8 mouse cellular contexts compared by ENCODE assay signal in genomic region chr2:34530042-34530441, GRCm38 (mm10).
A peak's percentile ranks its signal among the peaks of the same experiment; 100 is the strongest.
DNase-seq lines count a peak whose midpoint lies in the region; ATAC-seq and TF ChIP-seq lines count a peak whose summit lies in the region.
"Had no signal": no experiment of that assay in that cellular context is flagged by ENCODE, and none has a peak within 500 bp of the region (broad histone marks: within the 10 kb centered on the region; RNA-seq: fewer than 3 reads in every experiment).

No protein-coding gene starts in this region.

- H3K36me3 ChIP-seq in midbrain, embryonic 11.5 days (ENCODE audit: control insufficient read depth, insufficient read depth, low read length): no peaks in the 10 kb centered on the region

- no peak overlapping the region for H3K9ac ChIP-seq in midbrain, embryonic 11.5 days (ENCODE audit: low read length)

- H3K4me3 ChIP-seq in midbrain, embryonic 11.5 days (ENCODE audit: low read depth, low read length): no peak overlapping the region

- H3K4me2 ChIP-seq in midbrain, embryonic 11.5 days: no peak overlapping the region

- WGBS in midbrain, embryonic 11.5 days: 20% methylated on average over 3 of the region's 3 CpGs

- TF ChIP-seq POLR2A in brain, embryonic 14.5 days (IDR thresholded peaks at IDR 0.05; ENCODE audit: borderline replicate concordance, extremely low read depth, insufficient read depth, insufficient read length, poor library complexity, severe bottlenecking): no peak

- peak; percentile 24 to 43 for DNase-seq in kidney, postnatal 4 days
- DNase-seq in kidney, adult 18-20 months: no peak
- peak; percentile 20 for DNase-seq in MN1 (ENCODE audit: low spot score)
- DNase-seq in brain, embryonic 14.5 days (ENCODE audit: low read depth): peak; percentile 71
- DNase-seq in midbrain, embryonic 11.5 days (ENCODE audit: low spot score, missing footprints): peak; percentile 84
- DNase-seq in ovary, adult 18-20 months (ENCODE audit: low spot score): no peak
- no peak for DNase-seq in urinary bladder, postnatal 10 days (ENCODE audit: low spot score)

- no peaks in the 10 kb centered on the region for H3K4me1 ChIP-seq in midbrain, embryonic 11.5 days (ENCODE audit: control insufficient read depth, insufficient read depth, low read length)

- ATAC-seq in midbrain, embryonic 11.5 days (ENCODE audit: low FRiP score): no peak

- no peaks in the 10 kb centered on the region for H3K9me3 ChIP-seq in midbrain, embryonic 11.5 days (ENCODE audit: control insufficient read depth, low read length)

- peak; percentile 54; the same call in 1 of the 2 replicates for TF ChIP-seq CTCF in brain, embryonic 14.5 days (IDR thresholded peaks at IDR 0.05; ENCODE audit: borderline replicate concordance, extremely low read depth, insufficient read depth, insufficient read length)

- H3K27ac ChIP-seq in midbrain, embryonic 11.5 days (ENCODE audit: low read depth, low read length): no peak overlapping the region
- H3K27ac ChIP-seq: macrophage had no signal

- H3K27me3 ChIP-seq in midbrain, embryonic 11.5 days (ENCODE audit: control insufficient read depth, insufficient read depth, low read length): no peaks in the 10 kb centered on the region

Comparison
In these comparisons a context has a peak if more than half of its experiments do, and no peak if none do; other contexts are left out.
1. DNase-seq: peak in kidney, postnatal 4 days (2 of 2), MN1 (single experiment), brain, embryonic 14.5 days (single experiment) and midbrain, embryonic 11.5 days (single experiment); none in kidney, adult 18-20 months (single experiment), ovary, adult 18-20 months (single experiment) and urinary bladder, postnatal 10 days (single experiment).